ENCODE assay signal across 8 mouse cellular contexts in genomic region chr10:67003009-67003742, GRCm38 (mm10).
DNase-seq lines count a peak whose midpoint lies in the region; ATAC-seq and TF ChIP-seq lines count a peak whose summit lies in the region.

No protein-coding gene starts in this region.

- H3K4me3 ChIP-seq in testis, adult 2 months (ENCODE audit: control insufficient read depth, low read depth, low read length), result peak overlapping the region; percentile 34
- H3K4me3 ChIP-seq in embryonic facial prominence, embryonic 10.5 days, result peak overlapping the region; percentile 51
- H3K4me3 ChIP-seq in liver, embryonic 15.5 days (replicated peaks), result peak overlapping the region; percentile 46

- no peak for TF ChIP-seq CTCF in testis, adult 2 months (IDR thresholded peaks at IDR 0.05; ENCODE audit: control insufficient read depth, insufficient read depth, insufficient replicate concordance, low read depth, low read length)

- H3K36me3 ChIP-seq in testis, adult 2 months (ENCODE audit: control insufficient read depth, insufficient read depth, low read length), result no peaks in the 10 kb centered on the region
- no peaks in the 10 kb centered on the region for H3K36me3 ChIP-seq in embryonic facial prominence, embryonic 10.5 days (replicated peaks)
- no peaks in the 10 kb centered on the region for H3K36me3 ChIP-seq in liver, embryonic 15.5 days (replicated peaks)

- ATAC-seq in liver, embryonic 15.5 days (ENCODE audit: insufficient read depth), result 0 out of 2 replicates have a peak, but pooled peaks have one; percentile 11

- peaks cover 21% of the 10 kb centered on the region for H3K4me1 ChIP-seq in testis, adult 2 months (ENCODE audit: control insufficient read depth, insufficient read depth, low read length)
- peaks cover 33% of the 10 kb centered on the region for H3K4me1 ChIP-seq in embryonic facial prominence, embryonic 10.5 days
- H3K4me1 ChIP-seq in liver, embryonic 15.5 days (replicated peaks), result peaks cover 26% of the 10 kb centered on the region

- peak overlapping the region; percentile 21; the same call in 1 of the 2 replicates for H3K9ac ChIP-seq in liver, embryonic 15.5 days

- DNase-seq in testis, postnatal 14 days (ENCODE audit: low spot score), result no peak
- DNase-seq in embryonic facial prominence, embryonic 10.5 days (ENCODE audit: low spot score), result peak; percentile 88
- DNase-seq in heart, adult 8-10 months (ENCODE audit: low spot score), result peak; percentile 72
- DNase-seq in kidney, adult 18-20 months, result peak; percentile 54
- peak; percentile 7 to 10 for DNase-seq in natural killer cell, adult 2 months (ENCODE audit: low spot score in 2 of 2)
- peak; percentile 43 to 67 for DNase-seq in urinary bladder, postnatal 36 days (ENCODE audit: low spot score in 2 of 2)

- peak overlapping the region; percentile 72 for H3K4me2 ChIP-seq in liver, embryonic 15.5 days

- peak overlapping the region; percentile 68 for H3K27ac ChIP-seq in testis, adult 2 months (ENCODE audit: control insufficient read depth, insufficient read depth, low read depth, low read length)
- H3K27ac ChIP-seq in embryonic facial prominence, embryonic 10.5 days (replicated peaks), result peak overlapping the region; percentile 89
- H3K27ac ChIP-seq in liver, embryonic 15.5 days (replicated peaks), result peak overlapping the region; percentile 70; the same call in 1 of the 2 replicates

- no peaks in the 10 kb centered on the region for H3K9me3 ChIP-seq in embryonic facial prominence, embryonic 10.5 days
- H3K9me3 ChIP-seq in liver, embryonic 15.5 days (replicated peaks), result no peaks in the 10 kb centered on the region

- TF ChIP-seq POLR2A in testis, adult 2 months (IDR thresholded peaks at IDR 0.05; ENCODE audit: control insufficient read depth, low read depth, low read length), result no peak

- no peaks in the 10 kb centered on the region for H3K27me3 ChIP-seq in testis, adult 2 months (ENCODE audit: control insufficient read depth, insufficient read depth, low read length)
- no peaks in the 10 kb centered on the region for H3K27me3 ChIP-seq in embryonic facial prominence, embryonic 10.5 days (replicated peaks; ENCODE audit: low read depth, poor library complexity, severe bottlenecking)
- H3K27me3 ChIP-seq in liver, embryonic 15.5 days, result peaks cover 29% of the 10 kb centered on the region

- under 1% methylated on average over 25 of the region's 25 CpGs for WGBS in embryonic facial prominence, embryonic 10.5 days
- WGBS in liver, embryonic 15.5 days (ENCODE audit: insufficient replicate concordance), result 3% methylated on average over 25 of the region's 25 CpGs
